Mouse (Mus musculus) gastrocnemius, postnatal 25 days (tissue): Measurements from ENCODE around the gene Echdc1. TPM values are rescaled to one million over a fixed set of nuclear protein-coding genes. Genes with fewer than 3 reads are reported as not detected.
"Not testable (repeated sequence)": the region's sequence is repeated elsewhere in the genome, so short reads cannot be mapped to it uniquely, and the experiment has no call there.

Experiments used
- DNase-seq: peaks from one replicate; pipeline ENCODE4 v3.0.0; 2022
- long read RNA-seq, 2 experiments: library from polyadenylated mRNA; stranded (forward); transcript quantifications; one replicate each; pipeline ENCODE4 v2.0.0; 2021
- total RNA-seq, 2 experiments: library from RNA; stranded (reverse); gene quantifications; 1 replicate in 1 of 2; 2 replicates in 1 of 2; pipeline ENCODE4 v1.2.3; 2021

The Echdc1 gene
- 10 to 100 TPM; 31.5 to 34.1 TPM for total RNA-seq
- long read RNA-seq, experiment 1, transcript Echdc1-202 (6 exons, 1,845 nt): major isoform, 18 of 32 reads
- long read RNA-seq, experiment 1, transcript Echdc1-201 (6 exons, 3,856 nt): minor isoform, 5 of 32 reads
- long read RNA-seq, experiment 1, partial matches to known transcripts: 3 of 32 reads
- long read RNA-seq, experiment 1, other reads (novel, unspliced or antisense): 5 of 32 reads
- long read RNA-seq, experiment 2, transcript Echdc1-202 (6 exons, 1,845 nt): major isoform, 19 of 45 reads
- long read RNA-seq, experiment 2, transcript Echdc1-201 (6 exons, 3,856 nt): minor isoform, 14 of 45 reads
- long read RNA-seq, experiment 2, partial matches to known transcripts: 0 of 45 reads
- long read RNA-seq, experiment 2, other reads (novel, unspliced or antisense): 8 of 45 reads

- peak; percentile 85 for DNase-seq
These were observed at the start of gene Echdc1 for GRCm38 (mm10) chr10:29313064-29313638. Echdc1 (plus strand) TSS chr10:29313166.

GRCm38 (mm10) chr10:29281736-29282135 is 31.2 kb upstream of the Echdc1 start:
- no peak for DNase-seq

- no peak for DNase-seq
These were observed 27.2 kb upstream of the Echdc1 start for GRCm38 (mm10) chr10:29285757-29286156.

- DNase-seq: no peak
These were observed 10.7 kb upstream of the Echdc1 start for GRCm38 (mm10) chr10:29302230-29302629.

- no peak for DNase-seq
These were observed 1.3 kb upstream of the Echdc1 start for GRCm38 (mm10) chr10:29311480-29312219.

- DNase-seq: no peak
These were observed 939 bp downstream of the Echdc1 start for GRCm38 (mm10) chr10:29313905-29314304.

GRCm38 (mm10) chr10:29324817-29325216 is 11.9 kb downstream of the Echdc1 start:
- DNase-seq: no peak

GRCm38 (mm10) chr10:29333836-29334235 is 20.9 kb downstream of the Echdc1 start:
- no peak for DNase-seq

- DNase-seq: no peak
These were observed 25.5 kb downstream of the Echdc1 start for GRCm38 (mm10) chr10:29338355-29339056.

GRCm38 (mm10) chr10:29344232-29344631 is 31.3 kb downstream of the Echdc1 start:
- no peak for DNase-seq

- DNase-seq: no peak
These were observed 33.7 kb downstream of the Echdc1 start for GRCm38 (mm10) chr10:29346638-29347037.

- no peak for DNase-seq
These were observed 38.5 kb downstream of the Echdc1 start for GRCm38 (mm10) chr10:29351420-29351819.

GRCm38 (mm10) chr10:29352575-29352974 is 39.6 kb downstream of the Echdc1 start:
- no peak for DNase-seq

GRCm38 (mm10) chr10:29354183-29354582 is 41.2 kb downstream of the Echdc1 start:
- no peak for DNase-seq

- no peak for DNase-seq
These were observed 48.1 kb downstream of the Echdc1 start for GRCm38 (mm10) chr10:29361095-29361463.

GRCm38 (mm10) chr10:29361464-29362196 is 48.7 kb downstream of the Echdc1 start:
- peak; percentile 92 for DNase-seq

- no peak for DNase-seq
These were observed 49.4 kb downstream of the Echdc1 start, which contains the start of gene Rnf146 for GRCm38 (mm10) chr10:29362197-29362900. Rnf146 (minus strand) TSS chr10:29362442.

- no peak for DNase-seq
These were observed 61.1 kb downstream of the Echdc1 start for GRCm38 (mm10) chr10:29374065-29374464.

- no peak for DNase-seq
These were observed 68.6 kb downstream of the Echdc1 start for GRCm38 (mm10) chr10:29381558-29381957.

GRCm38 (mm10) chr10:29394890-29395289 is 81.9 kb downstream of the Echdc1 start:
- DNase-seq: not testable (repeated sequence)
